Mouse (Mus musculus): ENCODE measurements around the gene Alg13. TPM values are rescaled to one million over a fixed set of nuclear protein-coding genes. Genes with fewer than 3 reads are reported as not detected.

Alg13 gene
- polyA plus RNA-seq (2014; fragmentation: Illumina TruSeq; extraction: RNeasy Lipid Tissue Mini Kit (QIAGEN cat#74804); ENCODE audit: insufficient read depth, low read depth, low replicate concordance), result 3.5 TPM

GRCm38 (mm10) chrX:144317548-144318163, at the start of gene Alg13:
Gene Alg13, plus strand, starts transcription at chrX:144317804.

Other genes starting within 250 kb of the Alg13 start
- gene A730046J19Rik, start 164.1 kb upstream of the Alg13 start, polyA plus RNA-seq (2014; fragmentation: Illumina TruSeq; extraction: RNeasy Lipid Tissue Mini Kit (QIAGEN cat#74804); ENCODE audit: insufficient read depth, low read depth, low replicate concordance), result 0.33 TPM
- gene Trpc5os, start 138.8 kb downstream of the Alg13 start, polyA plus RNA-seq (2014; fragmentation: Illumina TruSeq; extraction: RNeasy Lipid Tissue Mini Kit (QIAGEN cat#74804); ENCODE audit: insufficient read depth, low read depth, low replicate concordance), result not detected

Data from lung, adult 10 weeks (tissue).